Mouse (Mus musculus) NIH3T3 (cell line): ENCODE measurements around the gene Unc93a.
"Not testable (repeated sequence)": the region's sequence is repeated elsewhere in the genome, so short reads cannot be mapped to it uniquely, and the experiment has no call there.

Source experiments
- DNase-seq: peaks from one replicate; pipeline ENCODE4 v3.0.0-alpha.2; 2012; ENCODE audit warnings: low read depth

Unc93a gene

DNA sequence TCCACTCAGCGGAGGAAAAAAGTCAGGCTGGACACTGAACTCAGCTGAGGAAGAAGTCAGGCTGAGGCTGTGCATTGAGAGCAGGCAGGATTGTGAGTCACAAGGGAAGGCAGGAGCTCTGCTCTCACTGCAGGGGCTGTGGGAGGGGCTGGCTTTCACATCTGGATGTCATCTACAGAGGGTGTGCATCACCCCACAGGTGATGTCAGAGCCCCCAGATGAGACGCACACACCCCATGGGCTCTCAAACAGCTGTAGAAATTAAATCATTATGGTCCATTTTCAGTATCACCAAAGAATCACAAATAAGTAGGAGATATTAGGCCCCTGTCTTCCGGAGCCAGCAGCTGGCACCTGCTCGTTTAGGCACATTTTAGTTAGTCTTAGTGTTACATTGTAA is at the start of gene Unc93a:
Unc93a (minus strand) TSS at position 101 of the 400 bp plus-strand sequence.
- not testable (repeated sequence) for DNase-seq

DNA sequence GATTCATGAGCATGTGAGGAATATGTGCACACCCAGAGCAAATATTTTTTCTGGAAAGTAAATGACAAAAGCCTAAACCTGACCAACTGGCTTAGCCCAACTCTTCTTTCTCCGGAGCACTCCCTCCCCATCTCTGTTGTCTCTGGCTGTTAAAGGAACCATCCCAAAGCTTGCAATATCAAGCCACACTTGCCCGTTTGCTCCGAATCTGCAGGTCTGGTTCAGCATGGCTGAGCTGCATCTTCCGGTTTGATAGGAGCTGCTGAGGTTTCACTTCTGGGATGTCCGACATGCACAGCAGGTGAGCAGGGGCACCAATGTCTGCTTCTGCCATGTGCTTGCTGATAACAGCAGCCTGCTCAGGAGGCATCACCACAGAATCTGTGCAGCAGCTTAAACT is 48.9 kb upstream of the Unc93a start:
- DNase-seq: not testable (repeated sequence)

DNA sequence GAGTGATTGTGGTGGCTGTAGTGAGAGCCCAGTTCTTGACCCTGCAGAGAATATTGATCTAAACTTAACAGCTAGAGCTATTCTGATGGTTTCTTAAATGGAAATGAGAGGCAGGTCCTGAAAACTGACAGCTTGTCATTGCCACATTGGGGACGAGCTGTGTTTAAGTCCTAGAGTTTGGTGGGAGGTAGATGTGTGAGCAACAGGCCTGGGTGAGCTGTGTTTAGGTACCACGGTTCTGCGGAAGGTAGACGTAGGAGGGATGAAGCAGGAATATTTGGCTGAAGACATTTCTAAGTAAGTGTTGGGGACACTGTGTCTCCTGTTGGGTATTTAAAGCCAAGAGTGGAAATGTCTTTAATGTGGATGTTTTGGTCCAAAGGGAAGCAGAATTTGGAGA is 47.4 kb upstream of the Unc93a start:
- DNase-seq: not testable (repeated sequence)

DNA sequence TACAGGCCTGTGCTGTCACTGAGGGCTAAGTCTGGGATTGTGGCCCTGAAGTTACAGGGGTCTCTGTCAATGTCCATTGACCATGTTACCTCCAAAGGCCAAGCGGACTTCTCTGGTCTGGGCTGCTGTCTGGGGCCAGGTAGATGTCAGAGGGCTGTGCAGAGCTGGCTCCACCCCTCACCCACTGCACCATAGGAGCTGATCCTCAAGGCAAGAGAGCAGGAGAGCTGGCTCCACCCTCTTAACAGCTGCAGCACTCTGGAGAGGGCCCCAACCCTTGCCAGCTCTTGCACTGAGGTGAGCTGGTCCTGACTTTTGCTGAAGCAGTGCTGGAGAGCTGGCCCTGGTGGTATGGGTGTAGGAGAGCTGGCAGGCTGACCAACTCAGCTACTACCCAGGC is 46.2 kb upstream of the Unc93a start:
- not testable (repeated sequence) for DNase-seq

DNA sequence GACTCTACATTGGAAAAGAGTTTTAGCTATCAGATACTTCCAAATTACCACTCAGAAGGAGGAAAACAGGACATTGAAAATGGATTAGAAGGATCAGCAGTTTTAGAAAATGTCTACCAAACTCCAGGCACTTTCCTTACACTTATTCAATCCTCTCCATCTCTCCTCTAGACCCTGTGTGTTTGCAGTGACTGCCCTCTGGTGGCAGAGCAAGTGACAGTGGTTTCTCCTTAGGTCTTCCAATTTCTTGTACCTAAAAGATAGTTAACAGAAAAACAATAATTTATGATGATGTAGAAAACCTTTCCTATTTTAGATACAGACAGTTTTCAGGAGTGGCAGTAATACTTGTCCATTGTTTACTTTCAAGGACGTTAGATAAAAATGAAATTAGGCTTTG is 44.0 kb upstream of the Unc93a start:
- DNase-seq: not testable (repeated sequence)

DNA sequence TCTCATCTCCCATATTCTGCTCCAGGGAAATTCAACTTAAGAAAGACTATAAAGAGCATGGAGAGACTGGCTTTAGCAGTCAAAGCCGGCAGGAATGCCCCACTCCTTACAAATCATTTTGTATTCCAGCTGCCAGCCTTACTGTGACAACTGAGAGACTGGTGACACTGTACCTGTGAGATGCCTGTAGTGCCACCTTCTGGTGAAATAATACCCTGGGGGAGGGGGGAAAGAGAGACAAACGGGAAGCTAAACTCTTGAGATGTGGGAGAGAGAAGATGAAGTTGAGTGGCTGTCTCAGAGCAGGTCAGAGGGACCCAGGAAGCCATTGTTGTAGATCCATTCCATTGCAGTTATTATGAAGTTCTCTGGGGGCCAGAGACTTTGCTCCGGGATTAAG is 42.4 kb upstream of the Unc93a start:
- DNase-seq: not testable (repeated sequence)

DNA sequence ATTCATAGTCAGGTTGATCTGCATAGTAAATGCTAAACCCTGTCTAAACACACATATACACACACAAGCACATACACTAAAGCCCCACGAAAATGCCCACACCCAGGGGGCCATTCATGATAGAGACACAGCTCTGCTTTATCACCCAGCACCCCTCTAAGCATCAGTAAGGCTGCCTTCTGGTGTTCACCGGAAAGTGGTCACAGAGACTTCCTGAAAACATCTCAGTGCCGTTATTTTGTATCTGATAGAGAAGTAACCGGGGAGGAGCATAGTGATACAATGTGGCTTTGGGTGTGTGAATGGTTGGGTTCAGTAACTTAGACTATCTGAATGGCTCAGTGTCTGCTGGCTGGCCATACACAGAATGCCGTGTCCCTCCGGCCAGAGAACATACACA is 42.0 kb upstream of the Unc93a start:
- DNase-seq: not testable (repeated sequence)

DNA sequence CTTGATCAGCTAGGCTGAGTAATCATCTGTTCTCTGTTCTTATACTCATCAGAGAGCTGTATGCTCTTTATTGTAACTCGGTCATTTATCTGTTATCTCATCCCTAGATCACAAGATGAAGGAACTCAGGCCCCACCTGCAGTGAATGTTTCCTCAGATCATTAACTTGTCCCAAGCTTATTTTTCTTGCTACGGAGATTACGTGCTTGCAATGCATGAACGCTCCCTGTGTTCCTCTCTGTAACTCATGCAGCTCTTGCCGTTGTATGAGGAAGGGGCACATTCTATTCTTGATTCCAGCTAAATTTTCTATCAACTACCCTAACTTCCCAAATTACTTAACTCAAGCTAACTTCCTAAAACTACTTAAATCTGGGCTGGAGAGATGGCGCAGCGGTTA is 14.5 kb upstream of the Unc93a start:
- DNase-seq: not testable (repeated sequence)

DNA sequence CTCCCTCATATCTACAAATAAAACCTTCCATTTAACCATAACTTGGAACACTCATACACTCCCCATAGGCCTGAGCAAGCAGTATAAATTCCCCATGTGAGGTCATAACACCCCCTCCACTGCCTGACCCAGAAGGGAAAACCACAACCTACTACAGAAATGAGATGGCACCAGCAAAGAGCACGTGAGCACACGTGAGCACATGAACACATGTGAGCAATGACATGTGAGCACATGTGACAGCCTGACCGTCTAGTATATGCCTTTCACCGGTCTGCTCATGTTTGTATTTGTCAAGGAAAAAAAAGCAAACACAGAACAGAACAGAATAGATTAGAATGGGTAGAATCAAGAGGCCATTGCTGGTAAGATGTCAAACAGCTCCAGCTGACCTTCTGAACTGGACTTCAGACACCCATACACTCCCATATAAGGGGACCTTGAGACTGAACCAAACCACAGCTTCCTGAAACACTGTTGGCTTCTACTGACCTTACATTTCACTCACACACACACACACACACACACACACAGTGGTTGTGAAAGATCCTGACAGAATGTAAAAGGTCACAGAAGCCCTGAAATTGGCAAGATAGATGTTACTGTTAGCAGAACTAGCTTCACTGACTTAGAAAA is 13.1 kb upstream of the Unc93a start:
- DNase-seq: not testable (repeated sequence)

DNA sequence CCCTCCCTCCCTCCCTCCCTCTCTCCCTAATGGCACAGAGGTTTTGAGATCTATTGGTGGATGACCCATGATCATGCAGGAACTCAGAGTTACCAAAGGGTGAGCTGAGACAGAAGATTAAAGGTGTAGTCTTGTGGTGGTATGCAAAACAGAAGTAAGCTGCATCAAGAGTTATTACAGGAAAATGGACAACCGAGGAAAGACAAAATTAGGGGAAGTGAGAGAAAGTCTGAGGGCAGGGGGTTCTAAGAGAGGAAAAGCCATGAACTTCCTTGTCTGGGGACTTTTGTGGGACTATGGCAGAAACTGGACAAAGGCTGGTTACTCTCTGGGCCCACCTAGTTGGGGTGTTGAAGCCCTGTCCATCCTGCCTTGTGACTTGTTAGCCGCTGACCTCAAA is 11.1 kb upstream of the Unc93a start:
- DNase-seq: not testable (repeated sequence)

DNA sequence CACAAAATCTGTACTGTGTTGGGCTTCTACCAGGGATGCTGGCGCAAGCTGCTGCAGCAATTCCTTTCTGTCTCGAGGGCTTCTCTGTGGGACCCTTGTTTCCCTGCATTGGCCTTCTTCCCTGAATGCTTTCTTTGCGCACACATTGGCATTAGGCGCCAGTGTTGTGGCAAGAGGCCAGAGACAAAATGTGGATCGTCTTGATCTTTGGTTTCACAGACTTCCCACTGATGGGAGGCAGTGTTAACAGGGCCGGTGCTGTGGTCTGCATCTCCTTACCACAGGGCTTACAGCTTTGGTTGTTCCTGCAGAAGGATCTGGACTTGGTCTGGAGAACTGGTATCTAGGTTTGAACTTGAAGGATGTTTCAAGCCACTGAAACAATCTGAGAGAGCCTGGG is 3.7 kb upstream of the Unc93a start:
- DNase-seq: not testable (repeated sequence)

DNA sequence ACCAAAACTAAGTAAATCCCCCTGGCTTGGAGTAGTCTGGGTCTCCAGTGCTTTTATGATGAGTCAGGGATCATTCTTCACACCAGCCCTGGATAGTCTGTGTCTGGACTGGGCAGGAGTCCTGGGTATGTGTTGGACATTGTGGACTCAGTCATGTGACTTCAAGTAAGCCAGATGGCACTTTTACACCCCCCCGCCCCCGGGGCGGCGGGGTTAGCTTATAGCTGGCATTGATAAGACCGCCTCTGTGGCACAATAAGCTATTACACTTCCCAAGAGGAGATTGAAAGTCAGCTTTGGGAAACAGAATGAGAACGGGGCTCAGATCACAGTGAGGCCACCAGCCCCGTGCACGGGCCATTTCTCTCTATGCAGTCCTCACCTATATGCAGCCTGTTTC is 742 bp upstream of the Unc93a start:
- DNase-seq: not testable (repeated sequence)

DNA sequence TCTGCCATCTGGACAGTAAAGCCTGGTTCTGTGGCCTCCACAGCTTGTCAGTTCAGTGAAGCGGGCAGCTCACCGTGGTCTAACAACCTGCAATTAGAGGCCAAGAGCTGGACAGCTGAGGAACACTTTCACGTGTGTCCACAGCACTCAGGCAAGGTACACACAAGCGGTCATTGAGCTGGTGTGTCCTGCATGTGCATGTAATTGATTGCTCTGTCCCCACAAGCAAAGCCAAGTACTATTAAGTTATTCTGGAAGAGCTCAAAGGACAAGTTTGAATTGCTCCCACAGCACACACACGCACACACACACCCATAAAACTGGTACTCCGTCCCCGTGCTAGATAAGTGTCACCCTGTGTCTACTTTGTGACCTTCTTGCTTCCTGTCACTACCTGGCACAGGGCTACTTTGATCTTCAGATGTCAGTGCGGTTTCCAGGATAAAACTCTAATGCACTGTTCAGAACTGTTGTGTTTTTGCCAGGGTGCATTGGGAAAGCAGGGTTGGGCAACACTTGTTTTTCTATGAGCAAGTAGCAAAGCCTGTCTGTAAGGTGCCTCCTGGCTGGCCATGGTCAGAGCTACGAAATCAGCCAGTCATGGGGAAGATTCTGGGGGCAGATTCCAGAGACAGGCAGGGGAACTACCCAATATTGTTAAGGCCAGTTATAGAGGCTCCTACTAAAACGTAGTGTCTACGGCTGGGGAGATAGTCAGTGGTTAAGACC is 1.7 kb downstream of the Unc93a start:
- DNase-seq: not testable (repeated sequence)

DNA sequence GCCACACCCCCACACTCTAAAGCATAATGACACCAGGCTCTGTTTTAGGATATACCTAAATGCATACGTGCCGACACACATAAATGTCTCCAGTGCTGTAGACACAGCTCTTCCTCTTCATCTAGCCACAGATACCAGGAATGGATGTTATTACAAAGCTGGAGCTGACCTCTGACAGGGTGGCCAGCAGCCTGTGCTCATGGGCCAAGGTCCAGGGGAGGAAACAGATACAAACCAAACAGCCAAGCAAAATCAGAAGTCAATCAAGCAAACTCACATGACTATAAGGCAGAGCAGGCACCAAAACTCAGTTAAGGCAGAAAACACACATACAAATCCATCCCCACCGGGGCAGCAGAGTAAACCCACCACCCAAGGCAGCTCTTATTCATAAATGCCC is 2.3 kb downstream of the Unc93a start:
- not testable (repeated sequence) for DNase-seq

DNA sequence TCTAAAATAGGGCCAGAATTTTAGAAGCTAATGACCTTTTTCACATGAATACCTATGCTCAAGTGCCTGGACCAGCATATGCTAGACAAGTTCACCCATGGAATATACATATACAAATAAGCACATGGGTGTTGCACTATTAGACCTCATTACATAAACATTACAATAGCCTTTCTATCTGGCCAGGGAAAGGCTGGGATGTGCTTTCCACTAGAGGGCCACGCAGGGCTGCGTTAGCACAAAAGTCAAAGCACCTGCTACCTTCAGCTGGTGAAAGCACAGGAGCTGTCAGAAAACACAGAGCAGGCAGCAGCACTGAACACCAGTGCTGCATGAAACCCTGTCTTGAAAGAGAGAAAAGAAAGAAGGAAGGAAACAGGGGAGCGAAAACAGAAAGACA is 7.4 kb downstream of the Unc93a start:
- not testable (repeated sequence) for DNase-seq

DNA sequence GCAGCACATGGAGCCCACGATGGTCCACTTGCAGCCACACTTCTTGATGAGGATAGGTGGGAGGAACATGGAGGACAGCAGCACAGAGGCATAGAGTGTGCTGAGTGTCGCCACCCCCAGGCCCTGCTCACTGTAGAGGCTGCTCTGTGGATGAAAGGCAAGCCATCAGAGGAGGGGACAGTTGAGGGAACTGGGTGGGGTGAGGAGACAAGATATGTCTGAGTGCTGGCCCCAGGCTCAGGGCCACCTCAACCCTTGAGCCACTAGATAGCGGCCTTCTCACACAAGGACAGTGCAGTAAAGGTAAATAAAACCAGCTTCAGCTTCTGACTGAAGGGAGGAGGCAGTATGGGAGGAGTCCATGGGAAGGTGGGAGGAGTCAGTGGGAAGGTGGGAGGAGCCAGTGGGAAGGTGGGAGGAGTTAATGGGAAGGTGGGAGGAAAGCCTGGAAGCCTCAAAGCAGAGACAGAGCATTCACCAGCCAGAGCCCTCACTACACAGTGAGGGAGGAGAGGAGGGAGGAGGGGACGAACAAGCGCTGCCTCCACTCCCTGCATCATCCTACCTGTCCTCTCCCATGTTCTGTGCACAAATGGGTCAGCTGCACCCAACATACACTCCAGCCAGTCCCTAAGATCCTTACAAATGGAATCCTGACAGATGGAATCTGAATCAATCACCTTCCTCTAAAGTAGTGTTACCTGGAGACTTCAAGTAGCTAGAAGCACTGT is 8.1 kb downstream of the Unc93a start:
- not testable (repeated sequence) for DNase-seq

DNA sequence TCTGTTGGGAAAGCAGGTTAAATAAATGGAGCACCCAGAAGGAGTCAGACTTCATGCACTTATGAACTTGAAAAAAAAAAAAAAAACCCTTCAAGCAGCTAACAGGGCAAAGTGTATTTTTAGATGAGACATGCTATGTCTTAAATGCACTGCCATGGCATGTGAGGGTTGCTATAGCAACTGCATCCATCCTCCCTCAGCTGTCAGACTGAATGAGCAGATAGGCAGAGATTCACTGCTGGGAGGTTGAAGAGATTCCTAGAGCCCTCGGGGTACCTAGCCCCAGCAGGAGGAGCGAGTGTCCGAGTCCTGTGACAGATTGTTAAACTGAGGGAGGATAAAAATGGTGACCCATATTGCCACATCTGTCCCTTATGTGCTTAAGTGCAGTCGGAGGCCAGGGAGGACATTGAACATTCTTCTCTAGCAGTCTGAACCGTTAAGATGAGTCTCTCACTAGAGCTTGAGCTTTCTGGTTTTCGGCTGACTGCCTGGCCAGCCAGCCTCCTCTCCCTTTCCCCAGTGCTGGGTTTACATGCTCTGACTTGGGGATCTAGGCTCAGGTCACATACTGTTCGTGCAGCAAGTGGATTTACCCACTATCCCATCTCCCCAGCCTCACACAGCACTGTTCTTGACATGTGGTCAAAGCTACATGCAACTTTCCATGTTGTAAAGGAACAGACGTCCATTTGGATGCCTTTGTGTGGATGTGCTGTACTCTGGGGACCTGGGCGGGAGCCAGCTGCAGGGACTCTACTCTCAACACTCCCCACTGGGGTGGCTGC is 18.9 kb downstream of the Unc93a start:
- DNase-seq: not testable (repeated sequence)

DNA sequence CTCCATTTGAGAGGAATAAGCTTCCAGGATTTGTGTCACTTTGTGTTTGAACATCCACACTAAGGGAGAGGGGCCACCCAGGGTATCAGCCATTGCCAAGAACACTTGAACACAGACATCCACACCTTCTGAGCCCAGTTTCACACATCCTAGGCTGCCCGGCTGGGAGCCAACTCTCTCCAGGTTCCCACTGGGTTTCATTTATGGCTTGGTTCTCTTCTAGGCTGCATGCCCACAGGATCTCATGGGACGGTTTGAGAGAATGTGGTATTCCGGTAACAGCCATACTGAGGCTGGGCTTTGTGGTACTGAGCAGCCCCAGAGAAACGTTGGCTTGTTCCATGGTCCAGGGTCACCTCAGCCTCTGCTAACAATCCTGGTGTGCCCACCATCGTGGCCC is 25.0 kb downstream of the Unc93a start:
- DNase-seq: not testable (repeated sequence)

DNA sequence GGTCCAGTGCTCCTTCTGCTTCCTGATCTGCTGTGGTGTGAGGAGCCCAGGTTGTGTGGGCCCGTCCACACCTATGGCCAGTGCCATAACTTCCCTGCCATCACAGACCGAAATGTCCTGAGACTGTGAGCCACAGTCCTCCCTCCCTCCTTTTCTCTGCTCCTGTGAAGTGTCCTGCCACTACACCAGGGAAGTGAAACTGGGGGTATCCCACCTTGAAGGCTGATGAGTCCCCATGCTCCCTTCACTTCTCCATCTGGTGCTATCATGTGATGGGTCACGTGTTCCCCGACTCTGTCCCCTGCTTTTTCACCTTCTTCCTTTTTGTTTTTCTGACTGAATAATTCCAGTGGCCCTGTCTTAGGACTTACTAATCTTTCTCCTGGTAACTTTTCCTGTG is 38.6 kb downstream of the Unc93a start:
- not testable (repeated sequence) for DNase-seq

DNA sequence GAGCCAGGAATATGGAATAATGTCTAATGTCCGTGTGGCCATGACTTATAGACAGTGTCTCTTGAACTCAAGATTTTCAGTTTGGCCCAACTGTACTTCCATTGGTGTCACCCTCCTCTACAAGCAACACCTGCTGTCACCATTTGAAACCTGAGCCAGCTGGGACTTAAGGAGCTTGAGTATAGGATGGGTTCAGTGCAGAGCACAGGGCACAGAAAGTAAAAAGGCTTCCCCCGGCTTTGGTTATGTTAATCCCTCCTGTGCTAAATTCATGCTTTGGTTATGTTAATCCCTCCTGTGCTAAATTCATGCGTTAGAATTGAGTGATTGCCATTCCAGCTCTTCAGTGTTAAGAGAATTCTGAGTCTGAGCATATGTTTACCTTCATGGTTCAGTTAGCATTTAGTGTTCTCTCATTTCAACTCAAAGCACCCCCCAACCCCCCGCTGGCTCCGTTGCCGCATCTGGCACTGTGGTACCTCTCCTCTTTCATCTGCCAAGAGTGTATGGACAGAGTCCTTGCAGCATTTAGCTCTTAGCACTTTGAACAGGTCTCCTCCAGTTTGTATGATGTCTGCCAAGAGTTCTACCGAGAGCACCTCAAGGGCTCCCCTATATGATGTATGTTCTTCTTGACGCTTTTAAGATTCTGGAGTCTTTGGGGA is 39.4 kb downstream of the Unc93a start:
- DNase-seq: not testable (repeated sequence)

DNA sequence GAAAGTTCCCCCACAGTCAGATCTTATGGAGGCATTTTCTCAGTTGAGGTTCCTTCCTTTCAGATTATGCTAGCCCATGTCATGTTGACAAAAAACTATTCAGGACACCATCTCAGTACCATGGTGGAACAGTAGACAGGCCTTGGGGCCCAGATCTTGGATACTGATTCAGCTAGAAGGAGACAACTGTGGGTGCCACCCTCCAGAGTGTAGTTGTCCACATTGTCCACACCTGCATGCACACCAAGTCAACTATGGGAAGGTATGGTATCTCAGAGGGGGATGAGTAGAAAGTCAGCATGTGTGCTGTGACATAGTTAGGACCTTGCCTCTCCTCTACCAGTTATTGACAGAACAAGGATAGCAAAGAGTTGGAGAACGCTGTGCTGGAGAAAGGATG is 40.1 kb downstream of the Unc93a start:
- DNase-seq: not testable (repeated sequence)

DNA sequence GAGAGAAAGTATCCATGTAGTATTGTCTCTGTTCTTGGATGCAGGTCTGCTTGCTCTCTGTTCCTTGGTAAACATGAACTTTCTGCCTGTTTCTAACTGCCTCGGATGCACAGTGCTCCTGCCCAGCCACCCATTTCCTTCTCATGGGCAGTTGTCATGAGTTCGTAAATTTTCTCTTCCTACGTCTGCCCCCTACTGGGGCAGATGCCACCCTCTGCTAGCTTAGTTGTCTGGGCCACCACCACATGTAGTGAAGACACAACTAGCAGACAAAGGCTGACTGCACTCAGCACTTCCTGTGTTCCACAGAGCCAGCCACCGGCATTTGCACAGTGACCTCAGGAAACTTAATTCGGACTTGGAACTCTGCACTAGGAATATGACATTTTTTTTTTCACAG is 62.4 kb downstream of the Unc93a start:
- DNase-seq: not testable (repeated sequence)
